Mouse (Mus musculus): ENCODE measurements around the gene Clec12a. TPM values are rescaled to one million over a fixed set of nuclear protein-coding genes. Genes with fewer than 3 reads are reported as not detected.

Gene Clec12a
- polyA plus RNA-seq, 1 experiment = 106 TPM

GRCm38 (mm10) chr6:129326568-129327150 is 15.8 kb upstream of the Clec12a start:
- TF ChIP-seq POLR2A (IDR thresholded peaks at IDR 0.05; ENCODE audit: borderline replicate concordance, control insufficient read depth, low read depth, low read length) (no peak), CTCF (IDR thresholded peaks at IDR 0.05; ENCODE audit: control insufficient read depth, insufficient read depth, low read length) (no peak)
- WGBS = 36% methylated on average over 13 of the region's 13 CpGs
- no peak overlapping the region for H3K27ac ChIP-seq (ENCODE audit: control insufficient read depth, insufficient read depth, low read depth, low read length, poor library complexity)

GRCm38 (mm10) chr6:129331610-129332009 is 10.9 kb upstream of the Clec12a start, which contains the start of gene 4922502D21Rik:
Gene 4922502D21Rik, minus strand, starts transcription at chr6:129331796.
- Histone ChIP-seq H3K4me1 (ENCODE audit: control insufficient read depth, insufficient read depth, low read length) (peaks cover 7% of the 10 kb centered on the region), H3K27ac (ENCODE audit: control insufficient read depth, insufficient read depth, low read depth, low read length, poor library complexity) (no peak within 1 kb of the TSS), H3K4me3 (replicated peaks; ENCODE audit: control insufficient read depth, low read depth, low read length) (no peak within 1 kb of the TSS)
- TF ChIP-seq CTCF (IDR thresholded peaks at IDR 0.05; ENCODE audit: control insufficient read depth, insufficient read depth, low read length) (no peak), POLR2A (IDR thresholded peaks at IDR 0.05; ENCODE audit: borderline replicate concordance, control insufficient read depth, low read depth, low read length) (no peak)
- WGBS = 54% methylated on average over 11 of the region's 11 CpGs

More at GRCm38 (mm10) chr6:129326568-129327150, 15.8 kb upstream of the Clec12a start:
- H3K4me1 ChIP-seq (ENCODE audit: control insufficient read depth, insufficient read depth, low read length) = no peaks in the 10 kb centered on the region
- no peak overlapping the region for H3K4me3 ChIP-seq (replicated peaks; ENCODE audit: control insufficient read depth, low read depth, low read length)

- Histone ChIP-seq H3K27ac (ENCODE audit: control insufficient read depth, insufficient read depth, low read depth, low read length, poor library complexity) (no peak overlapping the region), H3K4me1 (ENCODE audit: control insufficient read depth, insufficient read depth, low read length) (peaks cover 11% of the 10 kb centered on the region), H3K4me3 (replicated peaks; ENCODE audit: control insufficient read depth, low read depth, low read length) (peak overlapping the region; percentile 44)
- WGBS = under 1% methylated on average over 11 of the region's 11 CpGs
- TF ChIP-seq CTCF (IDR thresholded peaks at IDR 0.05; ENCODE audit: control insufficient read depth, insufficient read depth, low read length) (peak; percentile 98), POLR2A (IDR thresholded peaks at IDR 0.05; ENCODE audit: borderline replicate concordance, control insufficient read depth, low read depth, low read length) (no peak)
Observed at GRCm38 (mm10) chr6:129333674-129334078, 8.8 kb upstream of the Clec12a start.

GRCm38 (mm10) chr6:129337751-129338150 is 4.7 kb upstream of the Clec12a start:
- peaks cover 11% of the 10 kb centered on the region for H3K4me1 ChIP-seq (ENCODE audit: control insufficient read depth, insufficient read depth, low read length)
- no peak overlapping the region for H3K4me3 ChIP-seq (replicated peaks; ENCODE audit: control insufficient read depth, low read depth, low read length)
- WGBS = 17% methylated on average over 1 of the region's 1 CpGs
- no peak overlapping the region for H3K27ac ChIP-seq (ENCODE audit: control insufficient read depth, insufficient read depth, low read depth, low read length, poor library complexity)
- TF ChIP-seq CTCF (IDR thresholded peaks at IDR 0.05; ENCODE audit: control insufficient read depth, insufficient read depth, low read length) (no peak), POLR2A (IDR thresholded peaks at IDR 0.05; ENCODE audit: borderline replicate concordance, control insufficient read depth, low read depth, low read length) (no peak)

- WGBS = 13% methylated on average over 3 of the region's 3 CpGs
- peak overlapping the region; percentile 77; the same call in 1 of the 2 replicates for H3K27ac ChIP-seq (ENCODE audit: control insufficient read depth, insufficient read depth, low read depth, low read length, poor library complexity)
- no peak overlapping the region for H3K4me3 ChIP-seq (replicated peaks; ENCODE audit: control insufficient read depth, low read depth, low read length)
- H3K4me1 ChIP-seq (ENCODE audit: control insufficient read depth, insufficient read depth, low read length) = peaks cover 3% of the 10 kb centered on the region
- TF ChIP-seq CTCF (IDR thresholded peaks at IDR 0.05; ENCODE audit: control insufficient read depth, insufficient read depth, low read length) = no peak
- no peak for TF ChIP-seq POLR2A (IDR thresholded peaks at IDR 0.05; ENCODE audit: borderline replicate concordance, control insufficient read depth, low read depth, low read length)
Observed at GRCm38 (mm10) chr6:129344408-129344807, 1.9 kb downstream of the Clec12a start.

GRCm38 (mm10) chr6:129349524-129350352 is 7.2 kb downstream of the Clec12a start:
- Histone ChIP-seq H3K4me3 (replicated peaks; ENCODE audit: control insufficient read depth, low read depth, low read length) (peak overlapping the region; percentile 66), H3K27ac (ENCODE audit: control insufficient read depth, insufficient read depth, low read depth, low read length, poor library complexity) (peak overlapping the region; percentile 87), H3K4me1 (ENCODE audit: control insufficient read depth, insufficient read depth, low read length) (peaks cover 3% of the 10 kb centered on the region)
- WGBS = 2% methylated on average over 4 of the region's 4 CpGs
- TF ChIP-seq CTCF (IDR thresholded peaks at IDR 0.05; ENCODE audit: control insufficient read depth, insufficient read depth, low read length) = no peak
- TF ChIP-seq POLR2A (IDR thresholded peaks at IDR 0.05; ENCODE audit: borderline replicate concordance, control insufficient read depth, low read depth, low read length) = no peak

GRCm38 (mm10) chr6:129351091-129351490 is 8.6 kb downstream of the Clec12a start:
- Histone ChIP-seq H3K4me3 (replicated peaks; ENCODE audit: control insufficient read depth, low read depth, low read length) (peak overlapping the region; percentile 72), H3K27ac (ENCODE audit: control insufficient read depth, insufficient read depth, low read depth, low read length, poor library complexity) (peak overlapping the region; percentile 60; the same call in 1 of the 2 replicates), H3K4me1 (ENCODE audit: control insufficient read depth, insufficient read depth, low read length) (peaks cover 3% of the 10 kb centered on the region)
- 49% methylated on average over 3 of the region's 3 CpGs for WGBS
- no peak for TF ChIP-seq CTCF (IDR thresholded peaks at IDR 0.05; ENCODE audit: control insufficient read depth, insufficient read depth, low read length)
- no peak for TF ChIP-seq POLR2A (IDR thresholded peaks at IDR 0.05; ENCODE audit: borderline replicate concordance, control insufficient read depth, low read depth, low read length)

- Histone ChIP-seq H3K27ac (ENCODE audit: control insufficient read depth, insufficient read depth, low read depth, low read length, poor library complexity) (no peak overlapping the region), H3K4me1 (ENCODE audit: control insufficient read depth, insufficient read depth, low read length) (no peaks in the 10 kb centered on the region; the same call in 1 of the 2 replicates), H3K4me3 (replicated peaks; ENCODE audit: control insufficient read depth, low read depth, low read length) (no peak overlapping the region)
- no peak for TF ChIP-seq CTCF (IDR thresholded peaks at IDR 0.05; ENCODE audit: control insufficient read depth, insufficient read depth, low read length)
- TF ChIP-seq POLR2A (IDR thresholded peaks at IDR 0.05; ENCODE audit: borderline replicate concordance, control insufficient read depth, low read depth, low read length) = no peak
- 18% methylated on average over 2 of the region's 2 CpGs for WGBS
Observed at GRCm38 (mm10) chr6:129355774-129356173, 13.3 kb downstream of the Clec12a start.
